Mouse (Mus musculus) hindbrain, embryonic 11.5 days (tissue): ENCODE results near the gene Gm10097. TPM values are rescaled to one million over a fixed set of nuclear protein-coding genes. Genes with fewer than 3 reads are reported as not detected.

ENCODE experiments used
- ATAC-seq: fragments of 200-750 bp; cut with Nextera tagmentation; 2 replicates; pipeline ENCODE4 v1.8.0; 2017; ENCODE audit warnings: mild to moderate bottlenecking, moderate TSS enrichment, moderate library complexity; ENCODE audit not compliant: low FRiP score
- DNase-seq: peaks from one replicate; pipeline ENCODE4 v3.0.0-alpha.2; 2015; ENCODE audit warnings: low spot score
- H3K27ac ChIP-seq: fragments of 300-500 bp; sonication (generic); 2 replicates; pipeline ENCODE4 v1.5.1; 2014; ENCODE audit warnings: mild to moderate bottlenecking, low read depth, low read length
- H3K27me3 ChIP-seq: fragments of 300-500 bp; sonication (generic); 2 replicates; pipeline ENCODE4 v1.6.1; 2014; ENCODE audit warnings: mild to moderate bottlenecking, low read length, moderate library complexity, mixed read lengths; ENCODE audit not compliant: control insufficient read depth, insufficient read depth
- H3K36me3 ChIP-seq: fragments of 300-500 bp; sonication (generic); 2 replicates; pipeline ENCODE4 v1.6.1; 2014; ENCODE audit warnings: mild to moderate bottlenecking, low read length, moderate library complexity, mixed read lengths; ENCODE audit not compliant: control insufficient read depth, insufficient read depth
- H3K4me1 ChIP-seq: fragments of 300-500 bp; sonication (generic); replicated peaks from 2 replicates; pipeline ENCODE4 v1.6.1; 2014; ENCODE audit warnings: low read length, mixed read lengths; ENCODE audit not compliant: control insufficient read depth, insufficient read depth
- H3K4me2 ChIP-seq: fragments of 300-500 bp; sonication (generic); replicated peaks from 2 replicates; pipeline ENCODE4 v1.6.1; 2014; ENCODE audit warnings: mild to moderate bottlenecking, low read depth, low read length
- H3K4me3 ChIP-seq: fragments of 300-500 bp; sonication (generic); 2 replicates; pipeline ENCODE4 v1.5.1; 2014; ENCODE audit warnings: low read depth, low read length
- H3K9ac ChIP-seq: fragments of 300-500 bp; sonication (generic); 2 replicates; pipeline ENCODE4 v1.6.1; 2014; ENCODE audit warnings: low read depth, low read length
- H3K9me3 ChIP-seq: fragments of 300-500 bp; sonication (generic); 2 replicates; pipeline ENCODE4 v1.6.1; 2016; ENCODE audit warnings: low read length; ENCODE audit not compliant: control insufficient read depth
- WGBS: fragments of 180-500 bp; shearing (Covaris S2); extraction: QIAGEN DNeasy Blood & Tissue Kit; methylation state at CpG from one replicate; pipeline ENCODE4 v1.1.7; 2014; 5-methylcytosine and 5-hydroxymethylcytosine counted together
- polyA plus RNA-seq: library from polyadenylated mRNA; unstranded; fragments of >200 nt; fragmentation: Nextera tagmentation; extraction: Ambion mirVana; gene quantifications from 2 replicates; pipeline ENCODE4 v1.2.1, GENCODE M21; 2014

The Gm10097 gene
- polyA plus RNA-seq: 0.11 TPM in 1 of 2 replicates, not detected in the other

DNA sequence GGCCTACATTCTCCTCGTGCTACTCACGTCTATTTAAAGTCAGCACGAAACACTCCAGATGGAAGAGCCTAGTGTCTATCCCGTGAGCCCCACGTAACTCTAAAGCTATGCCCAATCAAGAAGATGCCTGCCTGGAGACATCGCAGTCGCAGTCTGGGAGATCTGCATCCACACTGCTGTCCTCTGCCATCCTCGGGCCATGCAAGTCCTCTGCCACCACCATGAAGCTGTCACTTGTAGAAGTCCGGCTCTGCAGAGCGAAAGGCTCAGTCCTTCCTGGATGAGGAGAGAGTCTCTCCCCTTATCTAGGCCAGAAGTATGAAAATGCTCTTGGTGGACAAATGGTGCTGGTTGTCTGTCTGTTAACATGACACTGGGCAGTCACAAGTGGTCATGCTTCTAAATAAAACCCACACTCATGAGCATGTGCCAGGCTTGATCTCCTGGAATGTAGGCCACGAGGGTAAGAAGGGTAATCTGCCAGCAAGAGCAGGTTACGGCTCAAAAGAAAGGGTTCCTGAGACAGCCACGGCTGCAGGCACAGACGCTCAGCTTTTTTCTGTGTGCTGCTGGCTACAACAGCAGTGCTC is at the start of gene Gm10097:
Gm10097 (plus strand) TSS at position 517 of the 590 bp plus-strand sequence.
- no peak for ATAC-seq
- H3K36me3 ChIP-seq: no peaks in the 10 kb centered on the region
- H3K9ac ChIP-seq: no peak within 1 kb of the TSS
- H3K4me2 ChIP-seq: no peak within 1 kb of the TSS
- no peak within 1 kb of the TSS for H3K27ac ChIP-seq
- H3K4me3 ChIP-seq: no peak within 1 kb of the TSS
- no peaks in the 10 kb centered on the region for H3K9me3 ChIP-seq
- no peak for DNase-seq
- no peaks in the 10 kb centered on the region for H3K4me1 ChIP-seq
- 91% methylated on average over 14 of the region's 14 CpGs for WGBS
- H3K27me3 ChIP-seq: no peaks in the 10 kb centered on the region

DNA sequence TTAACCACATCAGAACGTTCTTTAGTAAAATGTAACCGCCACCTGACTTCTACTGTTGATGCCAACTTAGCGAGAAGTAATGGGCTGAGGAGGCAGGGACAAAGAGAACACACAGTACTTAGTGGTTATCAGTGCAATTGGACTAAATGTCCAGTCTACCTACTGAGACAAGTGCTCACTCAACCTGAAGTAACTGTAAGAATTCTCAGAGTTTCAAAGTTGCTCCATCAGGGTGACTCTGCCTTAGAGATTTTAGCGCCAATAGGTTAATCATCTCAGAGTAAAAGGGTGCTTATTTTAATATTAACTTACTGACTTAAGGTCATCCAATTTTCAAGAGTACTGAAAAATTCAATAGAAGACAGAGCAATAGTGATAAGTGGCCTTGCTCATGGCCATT is 43.1 kb upstream of the Gm10097 start:
- Histone ChIP-seq H3K27ac (no peak overlapping the region), H3K36me3 (no peaks in the 10 kb centered on the region), H3K9me3 (no peaks in the 10 kb centered on the region), H3K27me3 (no peaks in the 10 kb centered on the region), H3K4me1 (no peaks in the 10 kb centered on the region), H3K4me3 (no peak overlapping the region), H3K9ac (no peak overlapping the region), H3K4me2 (no peak overlapping the region)
- no peak for DNase-seq
- 95% methylated on average over 4 of the region's 4 CpGs for WGBS
- ATAC-seq: no peak

DNA sequence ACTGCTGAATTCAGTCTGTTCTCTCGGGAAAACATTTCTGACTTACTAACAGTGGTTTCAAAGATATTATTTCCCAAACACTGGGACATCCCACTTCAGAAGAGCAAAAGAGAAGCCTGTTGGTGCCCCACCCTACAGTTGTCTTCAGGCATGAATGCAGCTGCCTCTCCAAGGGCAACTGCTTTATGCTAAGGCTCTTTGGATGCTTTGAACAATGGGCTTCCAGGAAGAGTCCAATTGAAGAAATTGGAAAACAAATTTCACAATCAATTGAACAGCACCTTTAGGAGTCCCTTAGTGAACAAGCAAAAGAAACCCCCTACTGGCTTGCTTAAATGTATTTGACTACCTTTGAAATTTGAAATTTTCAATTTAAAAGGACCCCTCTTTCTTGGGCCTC is 41.8 kb upstream of the Gm10097 start:
- WGBS: 88% methylated on average over 1 of the region's 1 CpGs
- Histone ChIP-seq H3K36me3 (no peaks in the 10 kb centered on the region), H3K27me3 (no peaks in the 10 kb centered on the region), H3K4me3 (no peak overlapping the region), H3K9ac (no peak overlapping the region), H3K4me1 (no peaks in the 10 kb centered on the region), H3K4me2 (no peak overlapping the region), H3K9me3 (no peaks in the 10 kb centered on the region), H3K27ac (no peak overlapping the region)
- DNase-seq (no peak), ATAC-seq (no peak)

DNA sequence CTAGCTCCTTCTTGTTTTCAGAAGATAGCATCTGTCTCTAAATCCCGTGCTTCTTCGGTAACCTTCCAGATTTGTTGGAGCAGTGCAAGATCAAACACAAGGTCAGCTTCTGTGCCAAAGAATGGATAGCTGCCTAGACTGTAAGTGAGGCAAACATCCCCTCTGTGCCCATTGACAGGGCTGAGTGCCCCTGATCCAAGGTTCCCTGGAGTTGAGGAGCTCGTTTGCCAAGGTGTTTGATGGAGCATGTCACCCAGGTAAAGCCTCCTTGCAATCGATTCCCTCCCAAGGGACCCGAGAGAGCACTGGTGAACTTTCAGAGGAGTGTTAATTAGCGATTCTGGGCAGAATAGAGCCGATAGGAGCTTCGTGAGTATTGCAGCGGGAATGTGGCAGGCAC is 40.7 kb upstream of the Gm10097 start:
- DNase-seq (no peak), ATAC-seq (no peak)
- Histone ChIP-seq H3K4me1 (no peaks in the 10 kb centered on the region), H3K27ac (no peak overlapping the region), H3K4me2 (no peak overlapping the region), H3K4me3 (no peak overlapping the region), H3K36me3 (no peaks in the 10 kb centered on the region), H3K27me3 (no peaks in the 10 kb centered on the region), H3K9ac (no peak overlapping the region), H3K9me3 (no peaks in the 10 kb centered on the region)
- 90% methylated on average over 9 of the region's 9 CpGs for WGBS

DNA sequence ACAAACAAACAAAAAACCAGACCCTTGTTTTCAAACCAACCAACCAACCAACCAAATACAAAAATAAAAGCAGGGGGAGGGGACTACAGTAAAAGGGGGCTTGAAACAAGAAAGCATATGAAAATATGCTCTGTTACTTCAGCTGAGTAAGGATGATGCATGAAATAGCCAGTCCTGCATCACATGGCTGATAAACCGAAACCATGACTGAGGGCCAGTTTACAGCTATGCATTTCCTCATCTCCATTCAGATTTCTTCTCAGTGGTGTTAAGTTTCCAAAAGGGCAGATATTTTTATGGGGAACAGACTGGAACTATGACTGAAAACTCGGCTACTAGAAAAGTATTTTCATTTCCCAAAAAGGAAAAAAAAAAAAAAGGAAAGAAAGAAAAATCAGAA is 39.8 kb upstream of the Gm10097 start:
- no peaks in the 10 kb centered on the region for H3K4me1 ChIP-seq
- H3K4me2 ChIP-seq: no peak overlapping the region
- H3K9ac ChIP-seq: no peak overlapping the region
- no peaks in the 10 kb centered on the region for H3K36me3 ChIP-seq
- no peak overlapping the region for H3K27ac ChIP-seq
- H3K9me3 ChIP-seq: no peaks in the 10 kb centered on the region
- ATAC-seq: no peak
- WGBS: 83% methylated on average over 2 of the region's 2 CpGs
- DNase-seq: no peak
- no peaks in the 10 kb centered on the region for H3K27me3 ChIP-seq
- no peak overlapping the region for H3K4me3 ChIP-seq

DNA sequence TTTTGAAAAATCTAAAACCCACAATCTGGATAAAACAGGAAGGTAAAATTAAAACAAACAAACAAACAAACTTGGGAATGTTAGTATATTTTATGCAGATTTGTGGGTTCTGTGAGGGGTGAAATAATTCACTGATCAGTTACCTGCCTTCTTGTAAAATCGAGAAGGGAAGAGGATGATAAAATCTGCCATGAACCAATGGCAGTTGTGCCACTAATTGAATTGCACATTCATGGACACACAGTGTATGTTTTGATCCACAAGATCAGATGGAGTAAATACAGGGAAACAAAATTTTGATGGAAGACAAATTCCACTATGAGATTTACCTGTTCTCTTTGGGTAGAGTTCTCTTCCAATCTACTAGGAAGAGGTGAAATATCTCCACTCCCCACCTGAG is 39.1 kb upstream of the Gm10097 start:
- Histone ChIP-seq H3K27me3 (no peaks in the 10 kb centered on the region), H3K4me2 (no peak overlapping the region), H3K4me3 (no peak overlapping the region), H3K9me3 (no peaks in the 10 kb centered on the region), H3K9ac (no peak overlapping the region), H3K4me1 (no peaks in the 10 kb centered on the region), H3K27ac (no peak overlapping the region), H3K36me3 (no peaks in the 10 kb centered on the region)
- WGBS: 95% methylated on average over 1 of the region's 1 CpGs
- DNase-seq (no peak), ATAC-seq (no peak)

DNA sequence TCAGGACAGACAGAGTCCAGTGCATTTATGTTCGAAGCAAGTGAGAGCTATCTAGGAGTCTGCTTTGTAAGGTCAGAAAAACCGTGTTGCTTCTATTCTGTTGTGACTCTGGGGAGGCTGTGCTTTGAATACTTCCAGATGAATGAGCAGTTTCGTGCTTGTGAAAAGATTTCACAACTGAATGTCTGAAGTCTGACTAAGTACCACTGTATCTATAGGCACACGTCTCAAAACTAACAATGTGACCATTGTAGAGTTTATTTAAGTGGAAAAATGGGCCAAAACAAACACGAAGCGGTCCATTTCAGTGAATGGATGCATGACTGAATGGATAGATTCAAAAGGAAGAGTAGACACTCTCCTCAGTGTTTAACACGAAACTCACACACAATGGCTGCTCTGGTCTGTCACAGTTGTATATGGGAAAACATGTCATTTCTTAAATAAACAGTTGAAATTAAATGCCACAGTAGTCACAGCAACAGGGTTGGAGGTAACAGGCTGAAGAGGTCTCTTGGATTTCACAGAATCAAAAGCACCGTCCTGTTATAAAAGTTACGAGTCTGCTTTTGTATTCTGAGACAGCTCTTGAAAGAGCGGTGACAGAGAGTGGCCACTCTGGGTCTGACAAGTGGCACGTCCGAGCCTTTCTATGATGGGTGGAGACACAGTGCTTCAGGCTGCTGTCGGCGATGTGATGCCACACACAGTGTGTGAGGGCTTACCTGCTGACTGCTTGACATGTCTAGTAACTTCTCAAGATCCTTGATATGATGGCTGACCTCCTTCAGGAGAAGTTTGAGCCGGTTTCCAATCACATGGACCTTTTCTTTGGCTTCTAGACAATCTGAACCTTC is 36.6 kb upstream of the Gm10097 start:
- Histone ChIP-seq H3K4me2 (no peak overlapping the region), H3K36me3 (no peaks in the 10 kb centered on the region), H3K27ac (no peak overlapping the region), H3K4me3 (no peak overlapping the region), H3K27me3 (no peaks in the 10 kb centered on the region), H3K4me1 (no peaks in the 10 kb centered on the region), H3K9me3 (no peaks in the 10 kb centered on the region), H3K9ac (no peak overlapping the region)
- 45% methylated on average over 15 of the region's 15 CpGs for WGBS
- DNase-seq (peak; percentile 8), ATAC-seq (peak; percentile 80)

DNA sequence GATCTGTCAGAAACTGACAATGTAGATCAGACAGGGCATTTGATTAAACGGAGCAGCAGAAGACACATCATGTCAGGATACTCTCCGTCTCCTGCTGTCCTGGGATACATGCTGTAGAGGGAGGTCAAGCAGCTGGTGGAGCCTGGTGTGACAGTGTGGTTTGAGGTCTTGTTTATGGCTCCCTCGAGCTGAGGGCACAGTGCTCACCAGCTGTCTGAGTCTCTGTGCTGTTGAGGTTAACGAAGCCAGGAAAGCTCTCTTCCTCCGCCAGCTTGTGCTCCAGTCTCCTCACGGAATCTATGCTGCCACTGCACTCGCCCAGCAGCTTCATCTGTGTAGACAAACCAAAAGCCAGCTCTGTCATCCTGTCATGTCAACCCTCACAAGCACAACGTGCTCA is 27.7 kb upstream of the Gm10097 start:
- Histone ChIP-seq H3K4me2 (no peak overlapping the region), H3K4me1 (no peaks in the 10 kb centered on the region), H3K4me3 (no peak overlapping the region), H3K9me3 (no peaks in the 10 kb centered on the region), H3K27me3 (no peaks in the 10 kb centered on the region), H3K36me3 (no peaks in the 10 kb centered on the region), H3K9ac (no peak overlapping the region), H3K27ac (no peak overlapping the region)
- ATAC-seq: no peak
- DNase-seq: no peak
- WGBS: 79% methylated on average over 8 of the region's 8 CpGs

DNA sequence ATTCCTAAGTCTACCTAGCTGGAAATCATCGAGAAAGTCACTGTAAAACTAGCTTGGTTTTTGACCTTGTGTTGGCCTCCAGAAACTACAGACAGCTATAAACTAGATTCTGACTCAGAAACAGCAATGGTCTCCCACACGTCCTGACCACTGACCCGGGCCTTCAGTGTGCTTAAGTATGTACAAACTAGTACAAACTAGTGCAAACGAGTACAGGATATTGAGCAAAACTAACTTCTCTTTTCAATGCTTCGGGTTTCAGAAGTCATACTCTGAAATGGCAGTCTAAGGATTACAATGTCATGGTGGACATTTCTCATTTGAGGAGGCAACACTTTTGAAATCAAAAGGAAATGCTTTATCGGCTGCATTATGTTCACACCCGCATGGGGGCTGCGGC is 24.5 kb upstream of the Gm10097 start:
- ATAC-seq (no peak), DNase-seq (no peak)
- Histone ChIP-seq H3K27me3 (no peaks in the 10 kb centered on the region), H3K9ac (no peak overlapping the region), H3K4me1 (no peaks in the 10 kb centered on the region), H3K4me2 (no peak overlapping the region), H3K4me3 (no peak overlapping the region), H3K9me3 (no peaks in the 10 kb centered on the region), H3K36me3 (no peaks in the 10 kb centered on the region), H3K27ac (no peak overlapping the region)
- 88% methylated on average over 8 of the region's 8 CpGs for WGBS
